Mouse (Mus musculus): ENCODE measurements around the gene Gm10382. TPM values are rescaled to one million over a fixed set of nuclear protein-coding genes. Genes with fewer than 3 reads are reported as not detected.
A peak's percentile ranks its signal among the peaks of the same experiment; 100 is the strongest.

Gm10382 gene
- under 1 TPM in 1 of 2 experiments, not detected in 1; 0.37 TPM for total RNA-seq (2021)

DNA sequence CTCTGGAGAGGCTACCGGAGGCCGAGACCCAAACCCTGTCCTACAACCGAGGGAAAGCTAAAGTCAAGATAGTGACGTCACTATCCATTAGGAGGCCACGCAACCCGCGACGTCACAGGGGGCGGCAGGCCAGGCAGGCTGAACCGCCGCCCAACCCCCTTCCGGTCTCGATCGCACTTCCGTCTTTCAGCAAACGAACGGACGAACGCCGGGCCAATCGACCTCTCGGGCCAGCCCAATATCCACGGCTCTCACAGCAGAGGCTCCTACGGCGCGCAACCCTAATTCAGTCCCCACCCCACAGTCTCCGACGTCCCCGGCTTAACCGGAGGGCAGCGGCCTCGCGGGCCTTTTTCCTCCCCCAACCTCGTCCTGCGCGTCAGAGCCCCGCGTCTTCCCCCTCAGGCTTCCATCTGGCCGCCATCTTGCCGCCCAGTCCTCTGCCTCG lies at the start of gene Gm10382:
TSS of gene Gm10382 (plus strand) at position 192 of the 448 bp plus-strand sequence.
- peak; percentile 73 to 76 for DNase-seq (ENCODE audit: extremely low spot score in 1 of 2, low spot score in 1 of 2)

DNA sequence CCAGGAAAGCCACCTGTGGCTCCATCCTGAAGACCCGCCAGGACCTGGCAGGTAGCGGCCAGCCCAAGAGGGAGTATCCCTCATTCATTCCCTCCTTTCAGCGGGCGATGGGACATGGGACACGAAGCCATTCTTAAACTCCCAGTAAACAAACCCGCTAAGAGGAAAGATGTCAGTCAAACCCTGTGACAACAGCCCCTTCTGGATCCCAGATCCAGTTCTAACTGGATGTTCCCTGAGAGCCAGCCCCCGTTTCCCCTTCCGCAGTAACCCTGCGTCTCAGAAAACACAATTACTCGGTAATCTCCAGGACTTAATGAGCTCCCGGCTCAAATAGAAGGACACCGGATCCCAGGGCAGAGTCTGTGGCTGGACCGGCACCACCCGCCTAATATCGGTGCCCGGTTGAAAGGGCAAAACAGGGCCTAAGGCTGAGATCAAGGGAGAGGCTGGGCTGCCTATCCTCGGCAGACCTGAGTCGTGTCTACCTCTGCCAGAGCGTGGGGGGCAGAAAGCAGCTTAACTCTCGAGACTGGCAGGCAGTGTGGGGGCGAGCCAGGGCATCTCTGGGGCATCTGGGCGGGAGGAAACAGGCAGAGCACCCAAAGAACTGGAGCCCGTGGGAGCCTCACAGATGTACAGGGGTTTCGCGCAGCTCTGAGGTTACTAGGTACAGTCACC lies 49.1 kb upstream of the Gm10382 start:
- peak in 1 of 2 experiments; percentile 13 for DNase-seq (ENCODE audit: extremely low spot score in 1 of 2, low spot score in 1 of 2)

GRCm38 (mm10) chr5:125340547-125341262 lies 48.4 kb upstream of the Gm10382 start, which contains the start of gene Scarb1:
Gene Scarb1, minus strand, starts transcription at chr5:125341094.
- peak; percentile 78 to 83 for DNase-seq (ENCODE audit: extremely low spot score in 1 of 2, low spot score in 1 of 2)

GRCm38 (mm10) chr5:125341459-125342090 lies 47.5 kb upstream of the Gm10382 start:
- DNase-seq (ENCODE audit: extremely low spot score in 1 of 2, low spot score in 1 of 2) = no peak

DNA sequence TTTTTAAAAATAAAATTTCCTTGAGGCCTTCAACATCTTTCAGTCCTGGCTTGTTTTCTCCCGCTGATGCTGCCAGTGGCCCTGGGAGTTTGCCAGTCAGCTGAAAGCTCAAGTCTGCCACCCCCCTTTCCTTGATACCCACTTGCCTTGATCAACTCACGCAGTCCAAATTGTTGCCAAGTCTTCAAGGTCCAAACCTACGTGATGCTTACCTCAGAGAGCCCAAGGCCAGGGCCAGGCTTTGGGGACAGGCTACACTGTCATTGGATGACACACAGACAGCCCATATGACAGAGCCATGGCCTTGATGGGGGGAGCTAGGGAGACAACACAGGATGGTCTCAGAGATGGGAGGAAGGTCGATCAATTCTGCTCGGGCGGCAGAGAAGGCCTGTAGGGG lies 44.8 kb upstream of the Gm10382 start:
- no peak for DNase-seq (ENCODE audit: extremely low spot score in 1 of 2, low spot score in 1 of 2)

DNA sequence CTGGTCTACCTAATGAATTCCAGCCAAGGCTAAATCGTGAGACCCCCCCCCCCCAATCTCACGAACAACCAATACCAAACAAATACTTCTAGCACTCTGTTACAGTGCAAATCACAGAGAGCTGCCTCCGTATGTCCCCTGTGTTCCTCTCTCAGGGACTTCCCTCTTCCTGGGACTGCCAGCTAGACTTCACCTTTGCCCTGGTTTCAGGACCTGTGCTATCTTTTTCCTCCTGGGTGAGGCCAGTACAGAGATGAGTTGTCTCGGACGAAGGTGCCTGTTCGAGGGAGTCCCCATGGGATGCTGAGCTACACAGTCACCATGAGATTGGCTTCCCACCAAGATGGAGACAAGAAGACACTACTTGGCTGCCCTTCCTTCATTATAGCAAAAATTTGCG lies 41.1 kb upstream of the Gm10382 start:
- no peak for DNase-seq (ENCODE audit: extremely low spot score in 1 of 2, low spot score in 1 of 2)

DNA sequence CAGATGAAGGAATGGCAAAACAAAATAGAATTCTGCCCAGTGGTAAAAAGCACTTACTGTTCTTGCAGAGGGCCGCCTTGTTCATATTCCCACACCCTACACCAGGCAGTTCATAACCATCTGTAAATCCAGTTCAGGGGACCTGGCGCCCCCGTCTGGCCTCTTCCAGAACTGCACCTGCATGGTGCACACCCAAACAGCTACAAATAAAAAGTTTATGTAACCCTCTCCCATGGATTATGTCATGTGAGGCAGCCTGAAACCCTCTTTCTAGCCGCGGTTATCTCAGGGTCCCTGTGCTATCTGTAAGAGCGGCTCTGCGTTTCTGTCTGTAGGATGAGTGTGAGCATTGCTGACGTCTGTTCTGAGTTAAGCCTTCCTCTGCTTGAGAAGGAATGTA lies 40.6 kb upstream of the Gm10382 start:
- DNase-seq (ENCODE audit: extremely low spot score in 1 of 2, low spot score in 1 of 2) = peak; percentile 38 to 60

DNA sequence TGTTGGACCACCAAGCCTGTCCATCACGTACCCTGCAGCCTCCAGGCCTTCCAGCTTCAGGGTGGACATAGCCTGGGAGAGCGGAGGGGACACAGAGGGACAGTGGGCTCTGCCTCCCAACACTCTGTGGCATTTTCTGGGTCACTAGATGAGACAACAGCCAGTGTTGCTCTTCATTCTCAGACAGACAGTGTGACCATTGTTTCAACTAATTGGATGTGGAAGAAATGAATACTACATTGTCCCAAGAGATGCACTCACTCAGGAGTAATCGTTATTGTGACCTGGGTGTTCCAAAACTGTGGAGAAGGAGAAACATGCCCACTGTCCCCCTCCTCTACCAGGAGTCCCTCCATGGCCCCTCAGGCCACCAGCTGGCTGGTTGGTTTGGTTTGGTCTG lies 39.7 kb upstream of the Gm10382 start:
- no peak for DNase-seq (ENCODE audit: extremely low spot score in 1 of 2, low spot score in 1 of 2)

DNA sequence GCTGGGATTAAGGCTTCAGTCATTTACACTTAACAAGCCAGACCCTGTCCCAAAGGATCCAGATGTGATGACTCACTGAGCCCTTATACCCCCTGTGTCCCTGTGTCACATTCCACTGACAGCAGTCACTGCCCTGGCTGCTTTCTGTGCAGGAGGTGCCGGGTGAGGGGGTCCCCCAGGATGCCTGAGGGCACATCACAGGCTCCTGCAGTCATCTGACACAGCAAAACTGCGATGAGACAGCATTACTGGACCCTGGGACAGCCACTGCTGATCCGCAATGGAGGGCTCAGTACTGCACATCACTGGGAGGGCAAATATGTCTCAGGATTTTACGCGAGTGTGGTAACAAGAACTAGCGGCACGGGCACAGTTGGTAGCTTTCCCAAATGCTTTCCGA lies 38.1 kb upstream of the Gm10382 start:
- DNase-seq (ENCODE audit: extremely low spot score in 1 of 2, low spot score in 1 of 2) = no peak

DNA sequence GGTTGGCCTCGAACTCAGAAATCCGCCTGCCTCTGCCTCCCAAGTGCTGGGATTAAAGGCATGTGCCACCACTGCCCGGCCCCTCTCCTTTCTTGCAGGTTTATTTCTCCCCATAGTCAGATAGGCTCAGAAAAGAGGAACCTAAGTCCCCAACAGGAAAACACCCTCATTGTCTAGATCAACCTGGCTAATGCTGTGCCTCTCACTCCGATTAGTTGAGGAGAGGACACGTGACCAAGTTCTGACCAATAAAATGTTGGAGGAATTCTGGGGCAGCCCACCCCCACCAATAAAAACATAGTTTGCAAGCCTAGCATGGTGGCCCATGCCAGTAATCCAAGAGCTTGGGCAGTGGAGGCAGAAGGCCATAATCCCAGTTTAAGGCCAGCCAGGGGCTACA lies 37.2 kb upstream of the Gm10382 start:
- DNase-seq (ENCODE audit: extremely low spot score in 1 of 2, low spot score in 1 of 2) = no peak

DNA sequence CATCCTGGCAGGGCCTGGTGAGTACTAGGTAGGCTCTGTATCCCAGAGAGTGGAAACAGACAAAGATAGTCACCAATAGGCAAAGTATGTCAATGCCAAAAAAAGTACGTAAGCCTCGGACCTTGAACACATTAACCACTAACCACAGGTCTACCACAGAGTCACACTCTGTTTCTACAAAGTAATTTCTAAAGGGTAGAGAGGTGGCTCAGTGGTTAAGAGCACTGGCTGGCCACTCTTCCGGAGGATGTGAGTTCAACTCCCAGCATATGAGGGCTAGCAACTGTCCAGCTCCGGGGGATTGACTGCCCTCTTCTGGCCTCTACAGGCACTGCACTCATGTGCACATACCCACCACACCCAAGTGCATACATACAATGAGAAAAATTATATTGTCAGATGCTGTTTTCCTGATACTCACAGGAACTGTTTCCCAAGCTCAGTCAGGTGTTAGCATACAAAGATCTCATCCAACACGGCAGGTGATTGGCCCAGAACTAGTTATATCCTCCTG lies 36.3 kb upstream of the Gm10382 start:
- DNase-seq (ENCODE audit: extremely low spot score in 1 of 2, low spot score in 1 of 2) = no peak

DNA sequence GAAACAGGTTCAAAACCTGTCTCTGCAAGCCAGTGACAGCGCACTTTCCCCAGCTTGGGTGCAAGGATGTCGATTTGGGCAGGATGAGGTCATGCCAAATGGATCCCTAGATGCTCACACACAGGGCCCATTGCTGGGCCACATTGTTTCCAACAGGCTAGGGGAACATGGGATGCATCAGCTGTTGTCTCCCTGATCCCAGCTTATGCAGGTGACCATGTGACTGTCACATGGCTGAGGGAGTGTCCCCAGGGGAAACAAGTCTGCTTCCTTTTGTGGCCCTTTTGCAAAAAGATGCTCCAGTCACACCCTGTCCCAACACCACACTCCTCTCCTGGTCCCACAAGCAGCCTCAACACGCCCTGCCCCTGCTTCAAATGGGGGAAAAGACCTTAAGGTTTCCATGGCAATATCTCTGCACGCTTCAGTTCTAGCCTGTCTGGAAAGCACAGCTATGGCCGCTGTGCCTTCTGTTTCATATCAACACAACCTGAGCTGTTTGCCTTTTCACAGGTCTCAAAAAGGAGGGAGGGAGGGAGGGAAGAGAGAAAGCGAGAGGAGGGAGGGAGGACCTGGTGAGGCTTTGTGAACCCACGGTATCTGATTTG lies 34.1 kb upstream of the Gm10382 start:
- no peak for DNase-seq (ENCODE audit: extremely low spot score in 1 of 2, low spot score in 1 of 2)

- DNase-seq (ENCODE audit: extremely low spot score in 1 of 2, low spot score in 1 of 2) = no peak
Observed at GRCm38 (mm10) chr5:125355650-125356049, 33.5 kb upstream of the Gm10382 start.

DNA sequence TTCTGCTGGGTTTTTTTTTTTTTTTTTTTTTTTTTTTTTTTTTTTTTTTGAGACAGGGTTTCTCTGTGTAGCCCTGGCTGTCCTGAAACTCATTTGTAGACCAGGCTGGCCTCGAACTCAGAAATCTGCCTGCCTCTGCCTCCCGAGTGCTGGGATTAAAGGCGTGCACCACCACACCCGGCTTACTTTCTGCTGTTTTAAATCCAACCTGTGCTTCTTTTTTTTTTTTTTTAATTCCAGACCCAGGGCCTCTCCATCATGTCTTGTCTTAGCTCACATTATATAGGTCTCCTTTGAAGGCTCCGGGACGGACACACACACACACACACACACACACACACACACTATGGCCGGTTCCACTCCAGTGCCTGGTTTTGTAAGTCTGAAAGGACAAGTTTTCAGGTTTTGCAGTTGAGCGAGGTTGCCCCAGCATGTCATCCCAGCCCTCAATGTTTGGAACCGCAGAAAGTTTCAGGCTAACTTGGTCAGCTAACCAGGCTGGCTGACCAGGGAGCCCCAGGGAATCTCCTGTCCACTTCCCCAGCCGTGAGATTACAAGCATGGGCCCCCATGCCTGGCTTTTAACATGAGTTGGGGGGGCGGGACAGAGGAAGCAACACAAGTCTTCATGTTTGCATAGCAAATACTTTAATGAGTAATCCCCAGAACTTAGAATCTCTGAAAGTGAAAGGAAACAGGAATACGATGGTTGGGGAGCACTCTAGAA lies 31.4 kb upstream of the Gm10382 start:
- no peak for DNase-seq (ENCODE audit: extremely low spot score in 1 of 2, low spot score in 1 of 2)

DNA sequence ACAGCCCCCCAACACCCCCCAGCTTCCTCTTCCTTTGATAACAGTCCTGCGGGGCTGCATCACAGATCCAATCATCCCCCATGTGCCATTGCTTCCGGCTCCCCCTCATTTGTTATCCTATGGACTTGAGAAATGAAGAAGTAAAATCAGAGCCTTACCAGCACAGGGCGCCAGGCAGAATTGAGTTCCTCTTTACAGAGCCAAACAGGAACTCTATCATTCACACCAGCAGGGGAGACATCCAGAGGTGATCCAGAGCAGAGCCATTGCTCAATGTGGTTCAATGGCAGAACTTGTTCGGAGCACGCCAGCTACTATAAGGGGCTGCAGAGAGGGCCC lies 30.9 kb upstream of the Gm10382 start:
- DNase-seq (ENCODE audit: extremely low spot score in 1 of 2, low spot score in 1 of 2) = no peak

- peak in 1 of 2 experiments; percentile 26 for DNase-seq (ENCODE audit: extremely low spot score in 1 of 2, low spot score in 1 of 2)
Observed at GRCm38 (mm10) chr5:125360566-125360965, 28.6 kb upstream of the Gm10382 start.

DNA sequence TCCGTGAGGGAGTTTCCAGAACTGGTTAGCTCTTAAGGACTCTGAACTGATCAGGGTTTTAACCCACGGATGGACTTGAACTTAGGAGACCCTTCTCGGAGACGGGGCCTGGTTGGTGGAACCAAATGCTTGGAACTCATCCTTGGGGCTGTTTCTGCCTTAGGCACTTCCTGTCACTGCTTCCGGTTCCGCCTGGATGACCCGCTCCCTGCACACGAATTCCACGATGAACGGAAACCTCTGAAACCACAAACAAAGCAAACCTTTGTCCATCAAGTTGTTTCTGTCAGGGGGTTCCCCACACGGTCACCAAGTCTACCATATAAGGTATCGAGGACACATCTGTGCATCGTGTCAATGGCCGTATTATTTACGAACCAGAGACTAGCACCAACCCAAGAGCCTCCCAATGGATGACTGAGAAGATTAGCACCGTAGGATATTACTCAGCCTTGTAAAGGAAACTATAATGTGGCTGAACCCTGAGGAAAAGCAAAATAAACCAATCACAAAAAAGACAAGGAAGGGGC lies 28.1 kb upstream of the Gm10382 start:
- DNase-seq (ENCODE audit: extremely low spot score in 1 of 2, low spot score in 1 of 2) = no peak

DNA sequence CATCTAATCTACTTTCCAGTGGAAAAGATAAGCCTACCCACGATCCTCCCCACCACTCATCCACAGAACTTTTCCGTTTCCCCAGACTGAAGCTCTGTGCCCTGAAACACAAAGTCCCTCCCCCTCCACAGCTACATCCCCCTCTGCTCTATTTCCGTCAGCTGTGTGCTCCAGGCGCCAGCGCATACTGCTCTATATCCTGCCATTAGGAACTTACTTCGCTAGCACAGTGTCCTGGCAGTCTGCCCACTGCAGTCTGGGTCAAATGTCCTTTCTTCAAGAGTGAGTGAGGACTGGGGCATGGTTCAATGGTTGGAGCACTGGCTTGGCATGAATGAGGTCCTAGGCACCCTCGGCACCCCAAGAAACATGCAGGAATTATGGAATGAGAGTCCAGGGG lies 25.2 kb upstream of the Gm10382 start:
- no peak for DNase-seq (ENCODE audit: extremely low spot score in 1 of 2, low spot score in 1 of 2)

DNA sequence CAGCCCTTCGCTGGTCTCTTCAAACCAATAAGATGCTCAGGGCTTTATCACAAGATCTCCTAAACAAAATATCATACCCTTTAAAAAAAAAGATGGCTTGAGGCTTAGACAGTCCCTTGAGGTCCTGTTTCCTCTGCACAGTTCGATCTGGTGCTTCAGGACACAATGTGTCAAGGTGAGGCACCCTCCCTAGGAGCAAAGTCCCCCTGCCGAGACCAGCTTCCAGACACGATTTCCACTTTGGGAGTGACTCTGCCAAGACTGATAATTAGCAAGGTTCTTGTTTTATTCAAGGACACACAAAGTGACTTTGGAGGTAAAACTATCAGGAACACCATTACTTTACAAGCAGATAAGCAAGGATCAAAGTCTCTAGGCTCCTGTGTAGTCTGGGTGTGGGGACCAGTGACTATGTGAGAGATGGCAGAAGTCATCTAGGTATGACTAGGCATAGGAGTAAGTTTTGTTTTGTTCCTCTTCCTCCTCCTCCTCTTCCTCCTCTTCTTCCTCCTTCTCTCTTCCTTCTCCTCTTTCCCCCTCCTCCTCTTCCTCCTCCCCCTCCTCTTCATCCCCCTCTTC lies 24.2 kb upstream of the Gm10382 start:
- no peak for DNase-seq (ENCODE audit: extremely low spot score in 1 of 2, low spot score in 1 of 2)

GRCm38 (mm10) chr5:125368156-125368555 lies 21.0 kb upstream of the Gm10382 start:
- DNase-seq (ENCODE audit: extremely low spot score in 1 of 2, low spot score in 1 of 2) = no peak

All from layer of hippocampus, postnatal 25 days (tissue).